Mouse (Mus musculus) midbrain, embryonic 14.5 days (tissue): Measurements from ENCODE around the gene Gm20683. TPM values are rescaled to one million over a fixed set of nuclear protein-coding genes. Genes with fewer than 3 reads are reported as not detected.
A peak's percentile ranks its signal among the peaks of the same experiment; 100 is the strongest.

Source experiments
- ATAC-seq: fragments of 200-750 bp; cut with Nextera tagmentation; 2 replicates; pipeline ENCODE4 v1.8.0; 2017; ENCODE audit warnings: moderate number of reproducible peaks, moderate library complexity; ENCODE audit not compliant: low FRiP score, low TSS enrichment
- DNase-seq: peaks from one replicate; pipeline ENCODE4 v3.0.0-alpha.2; 2015
- H3K27ac ChIP-seq: fragments of 300-500 bp; sonication (generic); replicated peaks from 2 replicates; pipeline ENCODE4 v1.5.1; 2014; ENCODE audit warnings: mild to moderate bottlenecking, low read depth, low read length, moderate library complexity
- H3K27me3 ChIP-seq: fragments of 300-500 bp; sonication (generic); 2 replicates; pipeline ENCODE4 v1.6.1; 2014; ENCODE audit warnings: low read length, control low read depth, mixed read lengths; ENCODE audit not compliant: control insufficient read depth, insufficient read depth
- H3K36me3 ChIP-seq: fragments of 300-500 bp; sonication (generic); 2 replicates; pipeline ENCODE4 v1.6.1; 2014; ENCODE audit warnings: low read length, control low read depth; ENCODE audit not compliant: control insufficient read depth, insufficient read depth
- H3K4me1 ChIP-seq: fragments of 300-500 bp; sonication (generic); 2 replicates; pipeline ENCODE4 v1.6.1; 2014; ENCODE audit warnings: mild to moderate bottlenecking, antibody characterized with exemption, low read length, control low read depth; ENCODE audit not compliant: control insufficient read depth, insufficient read depth
- H3K4me2 ChIP-seq: fragments of 300-500 bp; sonication (generic); 2 replicates; pipeline ENCODE4 v1.6.1; 2014; ENCODE audit warnings: mild to moderate bottlenecking, low read length, moderate library complexity
- H3K4me3 ChIP-seq: fragments of 300-500 bp; sonication (generic); replicated peaks from 2 replicates; pipeline ENCODE4 v1.5.1; 2014; ENCODE audit warnings: low read depth, low read length
- H3K9ac ChIP-seq: fragments of 300-500 bp; sonication (generic); replicated peaks from 2 replicates; pipeline ENCODE4 v1.6.1; 2014; ENCODE audit warnings: mild to moderate bottlenecking, low read length, moderate library complexity
- H3K9me3 ChIP-seq: fragments of 300-500 bp; sonication (generic); 2 replicates; pipeline ENCODE4 v1.6.1; 2016; ENCODE audit warnings: low read length, control low read depth, mixed read lengths; ENCODE audit not compliant: control insufficient read depth
- WGBS: fragments of 180-500 bp; shearing (Covaris S2); extraction: QIAGEN DNeasy Blood & Tissue Kit; methylation state at CpG from one replicate; pipeline ENCODE4 v1.1.7; 2014; 5-methylcytosine and 5-hydroxymethylcytosine counted together
- polyA plus RNA-seq: library from polyadenylated mRNA; unstranded; fragments of >200 nt; fragmentation: Nextera tagmentation; extraction: Ambion mirVana; gene quantifications from 2 replicates; pipeline ENCODE4 v1.2.1, GENCODE M21; 2014

The Gm20683 gene
- polyA plus RNA-seq, 1 experiment from 2014 or later = 8.0 TPM

DNA sequence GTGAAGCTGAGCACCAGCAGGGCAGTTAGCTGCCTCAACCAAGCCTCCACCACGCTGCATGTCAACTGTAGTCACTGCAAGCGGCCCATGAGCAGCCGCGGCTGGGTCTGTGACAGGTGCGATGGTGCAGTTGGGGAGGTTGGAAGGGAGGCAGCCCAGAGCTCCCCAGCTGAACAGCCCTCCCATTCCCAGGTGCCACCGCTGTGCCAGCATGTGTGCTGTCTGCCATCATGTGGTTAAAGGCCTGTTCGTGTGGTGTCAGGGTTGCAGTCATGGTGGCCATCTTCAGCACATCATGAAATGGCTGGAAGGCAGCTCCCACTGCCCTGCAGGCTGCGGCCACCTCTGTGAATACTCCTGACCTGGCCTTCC, 13.4 kb downstream of the Gm20683 start:
- Histone ChIP-seq H3K4me1 (peaks cover 39% of the 10 kb centered on the region), H3K36me3 (peaks cover 45% of the 10 kb centered on the region), H3K27ac (peak overlapping the region; percentile 91; the same call in 1 of the 2 replicates), H3K9ac (0 out of 2 replicates have a peak overlapping the region, but pooled peaks have one; percentile 78), H3K9me3 (no peaks in the 10 kb centered on the region), H3K4me2 (peak overlapping the region; percentile 95), H3K27me3 (no peaks in the 10 kb centered on the region), H3K4me3 (peak overlapping the region; percentile 70)
- ATAC-seq = no peak
- 89% methylated on average over 8 of the region's 8 CpGs for WGBS
- no peak for DNase-seq

DNA sequence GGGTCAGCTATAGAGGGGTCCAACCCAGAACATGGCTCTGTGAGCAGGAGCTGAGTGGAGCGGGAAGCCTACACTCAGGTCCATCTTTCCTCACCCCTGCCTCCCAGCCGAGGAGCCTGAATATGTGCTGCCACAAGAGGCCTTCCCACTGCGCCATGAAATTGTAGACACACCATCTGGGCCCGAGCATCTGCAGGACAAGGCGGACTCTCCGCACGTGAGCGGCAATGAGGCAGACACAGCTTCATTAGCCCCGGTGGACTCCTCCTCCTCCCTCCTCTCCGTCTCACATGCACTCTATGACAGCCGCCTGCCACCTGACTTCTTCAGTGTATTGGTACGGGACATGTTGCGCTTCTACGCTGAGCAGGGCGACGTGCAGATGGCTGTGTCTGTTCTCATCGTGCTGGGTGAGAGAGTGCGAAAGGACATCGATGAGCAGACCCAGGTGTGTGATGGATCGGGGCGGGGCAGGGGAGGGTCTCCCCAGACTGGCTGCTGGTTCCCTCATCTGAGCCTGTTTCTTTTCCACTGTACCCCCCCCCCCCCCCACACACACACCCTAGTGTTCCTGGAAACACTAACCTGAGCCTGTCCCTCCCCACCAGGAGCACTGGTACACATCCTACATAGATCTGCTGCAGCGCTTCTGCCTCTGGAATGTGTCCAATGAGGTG, 13.9 kb downstream of the Gm20683 start:
- peaks cover 42% of the 10 kb centered on the region for H3K4me1 ChIP-seq
- no peaks in the 10 kb centered on the region for H3K9me3 ChIP-seq
- H3K9ac ChIP-seq = no peak overlapping the region
- DNase-seq (no peak), ATAC-seq (no peak)
- no peak overlapping the region for H3K27ac ChIP-seq
- 91% methylated on average over 22 of the region's 22 CpGs for WGBS
- no peaks in the 10 kb centered on the region for H3K27me3 ChIP-seq
- H3K4me2 ChIP-seq = peak overlapping the region; percentile 95
- H3K4me3 ChIP-seq = peak overlapping the region; percentile 70; the same call in 1 of the 2 replicates
- peaks cover 45% of the 10 kb centered on the region for H3K36me3 ChIP-seq

DNA sequence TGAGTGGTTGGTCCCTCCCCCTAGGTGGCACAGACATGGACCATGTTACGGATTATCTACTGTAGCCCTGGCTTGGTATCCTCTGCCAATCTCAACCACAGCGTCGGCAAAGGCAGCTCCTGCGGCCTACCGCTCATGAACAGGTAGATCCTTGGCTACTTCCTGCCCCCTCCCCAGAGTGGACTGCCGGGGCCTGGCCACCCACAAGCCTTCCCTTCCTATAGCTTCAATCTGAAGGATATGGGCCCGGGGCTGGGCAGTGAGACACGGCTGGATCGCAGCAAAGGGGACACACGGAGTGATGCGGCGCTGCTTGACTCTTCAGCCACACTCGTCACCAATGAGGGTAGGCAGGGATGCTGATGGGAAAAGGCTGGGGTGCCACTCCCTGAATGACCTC, 14.6 kb downstream of the Gm20683 start:
- H3K4me2 ChIP-seq = no peak overlapping the region
- no peaks in the 10 kb centered on the region for H3K27me3 ChIP-seq
- no peak overlapping the region for H3K27ac ChIP-seq
- H3K36me3 ChIP-seq = peaks cover 45% of the 10 kb centered on the region
- H3K4me3 ChIP-seq = no peak overlapping the region
- H3K9me3 ChIP-seq = no peaks in the 10 kb centered on the region
- H3K9ac ChIP-seq = no peak overlapping the region
- H3K4me1 ChIP-seq = peaks cover 39% of the 10 kb centered on the region
- 96% methylated on average over 13 of the region's 13 CpGs for WGBS
- DNase-seq (no peak), ATAC-seq (no peak)

DNA sequence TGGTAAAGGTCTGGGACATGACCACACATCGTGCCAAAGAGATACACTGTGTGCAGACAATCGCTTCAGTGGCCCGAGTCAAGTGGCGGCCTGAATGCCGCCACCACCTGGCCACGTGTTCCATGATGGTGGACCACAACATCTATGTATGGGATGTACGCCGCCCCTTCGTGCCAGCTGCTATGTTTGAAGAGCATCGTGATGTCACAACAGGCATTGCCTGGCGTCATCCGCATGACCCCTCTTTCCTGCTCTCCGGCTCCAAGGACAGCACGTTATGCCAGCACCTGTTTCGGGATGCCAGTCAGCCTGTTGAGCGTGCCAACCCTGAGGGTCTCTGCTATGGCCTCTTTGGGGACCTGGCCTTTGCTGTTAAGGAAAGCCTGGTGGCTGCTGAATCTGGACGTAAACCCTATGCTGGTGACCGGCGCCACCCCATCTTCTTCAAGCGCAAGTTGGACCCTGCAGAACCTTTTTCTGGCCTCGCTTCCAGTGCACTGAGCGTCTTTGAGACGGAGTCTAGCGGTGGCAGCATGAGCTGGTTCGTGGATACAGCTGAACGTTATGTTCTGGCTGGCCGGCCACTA, 15.5 kb downstream of the Gm20683 start:
- H3K9me3 ChIP-seq = no peaks in the 10 kb centered on the region
- H3K4me1 ChIP-seq = peaks cover 29% of the 10 kb centered on the region
- H3K4me2 ChIP-seq = no peak overlapping the region
- ATAC-seq (no peak), DNase-seq (no peak)
- H3K27me3 ChIP-seq = no peaks in the 10 kb centered on the region
- H3K9ac ChIP-seq = no peak overlapping the region
- 96% methylated on average over 27 of the region's 27 CpGs for WGBS
- peaks cover 38% of the 10 kb centered on the region for H3K36me3 ChIP-seq
- H3K27ac ChIP-seq = no peak overlapping the region
- H3K4me3 ChIP-seq = no peak overlapping the region

DNA sequence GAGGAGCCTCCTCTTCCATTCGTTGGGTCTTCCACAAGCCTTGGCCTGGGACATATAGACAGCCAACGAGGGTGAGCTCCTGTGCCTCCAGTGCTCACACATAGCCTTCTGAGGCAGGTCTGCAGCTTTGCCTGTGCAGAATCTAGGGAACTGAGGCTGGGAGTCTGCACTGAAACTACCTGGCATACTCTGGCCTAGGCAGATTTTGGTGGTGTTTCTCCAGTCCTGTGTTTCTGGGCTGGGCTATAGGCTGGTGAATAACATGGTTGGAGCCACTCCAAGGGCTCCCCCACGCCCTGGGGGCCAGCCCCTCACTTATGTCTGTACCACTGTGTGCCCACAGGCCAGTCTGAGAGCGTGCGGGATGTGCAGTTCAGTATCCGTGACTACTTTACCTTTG, 16.3 kb downstream of the Gm20683 start:
- H3K4me2 ChIP-seq = peak overlapping the region; percentile 97
- no peaks in the 10 kb centered on the region for H3K27me3 ChIP-seq
- ATAC-seq (no peak), DNase-seq (no peak)
- no peak overlapping the region for H3K9ac ChIP-seq
- no peak overlapping the region for H3K27ac ChIP-seq
- peaks cover 32% of the 10 kb centered on the region for H3K36me3 ChIP-seq
- H3K4me3 ChIP-seq = no peak overlapping the region
- H3K9me3 ChIP-seq = no peaks in the 10 kb centered on the region
- WGBS = 86% methylated on average over 6 of the region's 6 CpGs
- H3K4me1 ChIP-seq = peaks cover 29% of the 10 kb centered on the region

DNA sequence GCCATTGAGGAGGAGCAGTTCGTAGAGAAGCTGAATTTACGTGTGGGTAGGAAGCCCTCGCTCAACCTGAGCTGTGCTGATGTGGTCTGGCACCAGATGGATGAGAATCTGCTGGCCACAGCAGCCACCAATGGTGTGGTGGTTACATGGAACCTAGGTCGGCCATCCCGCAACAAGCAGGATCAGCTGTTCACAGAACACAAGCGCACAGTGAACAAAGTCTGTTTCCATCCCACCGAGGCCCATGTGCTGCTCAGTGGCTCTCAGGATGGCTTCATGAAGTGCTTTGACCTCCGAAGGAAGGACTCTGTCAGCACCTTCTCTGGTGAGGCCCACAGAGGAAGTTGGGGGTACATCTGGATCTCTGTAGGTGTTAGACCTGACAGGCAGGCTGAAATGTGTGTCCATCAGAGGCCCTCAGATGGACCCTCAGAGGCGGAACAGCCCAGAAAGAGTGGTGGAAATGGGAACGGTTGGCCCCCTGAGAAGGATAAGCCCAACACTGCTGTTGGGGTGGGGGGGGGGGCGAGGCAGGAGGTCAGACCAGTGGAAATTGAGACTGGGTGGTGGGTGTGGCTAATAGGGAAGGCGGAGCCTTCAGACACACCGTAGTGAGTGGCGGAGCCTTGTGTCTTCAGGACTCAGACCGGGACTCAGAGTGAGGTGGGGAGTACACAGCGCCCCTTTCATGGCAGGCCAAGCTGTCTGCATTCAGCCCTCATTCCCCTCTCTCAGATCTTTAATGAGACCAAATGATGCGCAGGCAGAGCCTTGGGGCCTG, 17.0 kb downstream of the Gm20683 start:
- Histone ChIP-seq H3K27me3 (no peaks in the 10 kb centered on the region), H3K9me3 (no peaks in the 10 kb centered on the region), H3K36me3 (peaks cover 32% of the 10 kb centered on the region), H3K4me3 (peak overlapping the region; percentile 59), H3K9ac (peak overlapping the region; percentile 72), H3K4me2 (peak overlapping the region; percentile 97), H3K27ac (no peak overlapping the region), H3K4me1 (peaks cover 23% of the 10 kb centered on the region)
- no peak for DNase-seq
- WGBS = 73% methylated on average over 17 of the region's 17 CpGs
- ATAC-seq = no peak

DNA sequence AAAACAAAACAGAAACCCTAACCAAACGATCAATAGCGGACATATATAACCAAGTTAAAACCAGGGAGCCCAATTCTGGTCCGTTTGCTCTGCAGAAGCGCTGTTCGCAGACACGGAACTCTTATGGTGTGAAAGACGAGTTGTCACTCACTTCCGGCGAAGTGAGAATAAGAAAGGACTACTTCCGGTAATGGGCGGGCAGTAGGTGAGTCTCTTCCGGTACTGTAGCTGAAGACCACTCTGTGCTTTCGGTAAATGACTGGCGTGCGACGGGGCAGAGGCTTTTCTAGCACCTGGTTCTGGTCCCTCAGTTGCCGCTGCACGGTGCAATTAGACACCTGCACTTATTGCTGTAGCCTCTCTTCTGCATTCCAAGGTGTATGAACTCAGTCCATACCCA, 18.1 kb downstream of the Gm20683 start, which contains the start of gene Wdr24:
Gene Wdr24 (plus strand): TSS at position 176 of the 400 bp plus-strand sequence.
- Histone ChIP-seq H3K4me3 (peak within 1 kb of the TSS; percentile 59), H3K27ac (peak within 1 kb of the TSS; percentile 72), H3K27me3 (peaks cover 1% of the 10 kb centered on the region; the same call in 1 of the 2 replicates), H3K9ac (peak within 1 kb of the TSS; percentile 72), H3K9me3 (no peaks in the 10 kb centered on the region), H3K36me3 (peaks cover 38% of the 10 kb centered on the region), H3K4me1 (peaks cover 21% of the 10 kb centered on the region), H3K4me2 (peak within 1 kb of the TSS; percentile 97)
- under 1% methylated on average over 18 of the region's 18 CpGs for WGBS
- peak; percentile 66; the same call in 1 of the 2 replicates for ATAC-seq
- DNase-seq = peak; percentile 94

DNA sequence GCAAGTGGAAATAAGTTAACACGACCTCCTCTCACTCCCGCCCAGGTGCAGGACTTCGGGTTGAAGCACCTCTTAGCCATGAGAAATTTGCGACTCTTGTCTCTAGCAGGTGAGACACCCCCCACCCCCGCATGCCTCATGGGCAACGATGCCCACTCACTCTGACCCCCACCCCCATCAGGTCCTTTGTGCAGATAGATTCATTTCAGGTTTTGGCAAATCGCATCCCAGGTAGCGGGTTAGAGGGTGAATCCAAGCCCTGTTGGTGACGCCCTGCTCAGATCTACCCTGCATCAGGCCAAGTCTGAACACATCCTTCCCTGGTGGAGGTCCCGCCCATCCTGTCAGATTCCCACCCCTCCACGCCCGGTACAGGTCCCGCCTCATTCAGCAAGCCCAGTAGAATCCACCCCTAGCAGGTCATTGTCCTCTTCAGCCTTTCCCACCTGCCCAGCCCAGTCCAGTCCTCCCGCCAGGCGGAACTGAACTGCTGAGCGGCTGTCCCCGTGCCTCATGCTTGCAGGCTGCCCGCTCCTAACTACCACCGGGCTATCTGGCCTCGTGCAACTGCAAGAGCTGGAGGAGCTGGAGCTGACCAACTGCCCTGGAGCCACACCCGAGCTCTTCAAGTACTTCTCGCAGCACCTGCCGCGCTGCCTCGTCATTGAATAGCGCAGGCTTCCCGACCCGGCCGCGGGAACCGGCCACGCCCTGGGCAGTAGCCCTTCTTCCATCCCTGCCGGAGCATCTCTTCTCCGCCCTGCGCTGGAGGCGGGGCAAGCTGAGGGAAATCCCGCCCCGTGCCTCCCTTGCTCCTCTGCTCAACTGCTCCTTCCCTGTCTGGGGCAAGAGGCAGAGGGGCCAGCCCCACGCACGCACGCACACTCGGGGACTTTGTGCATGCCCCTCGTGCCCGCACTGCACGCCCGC, 22.4 kb downstream of the Gm20683 start:
- ATAC-seq = no peak
- Histone ChIP-seq H3K9ac (no peak overlapping the region), H3K4me3 (no peak overlapping the region), H3K4me2 (no peak overlapping the region), H3K27ac (no peak overlapping the region), H3K27me3 (peaks cover 10% of the 10 kb centered on the region), H3K36me3 (peaks cover 38% of the 10 kb centered on the region), H3K9me3 (no peaks in the 10 kb centered on the region), H3K4me1 (peaks cover 7% of the 10 kb centered on the region)
- DNase-seq = no peak
- 10% methylated on average over 45 of the region's 46 CpGs for WGBS
